Mouse (Mus musculus) lung, postnatal 14 days (tissue): ENCODE measurements at regions not wholly inside any gene's neighbourhood (a gene's known extent, or its start where the extent isn't known, plus 50 kb on each side); places are given as distances from the start of the nearest gene placed in this dataset.
"Not testable (repeated sequence)": the region's sequence is repeated elsewhere in the genome, so short reads cannot be mapped to it uniquely, and the experiment has no call there.

Source experiments
- DNase-seq: peaks from one replicate; pipeline ENCODE4 v3.0.0; 2021

GRCm38 (mm10) chr9:43524947-43525565, 214.4 kb downstream of the Trim29 start:
- no peak for DNase-seq

- DNase-seq = no peak
Observed at GRCm38 (mm10) chr9:43532187-43532586, 211.6 kb upstream of the Nectin1 start.

- DNase-seq = no peak
Observed at GRCm38 (mm10) chr9:43535967-43536366, 207.8 kb upstream of the Nectin1 start.

- DNase-seq = no peak
Observed at GRCm38 (mm10) chr9:43537121-43537520, 206.7 kb upstream of the Nectin1 start.

DNA sequence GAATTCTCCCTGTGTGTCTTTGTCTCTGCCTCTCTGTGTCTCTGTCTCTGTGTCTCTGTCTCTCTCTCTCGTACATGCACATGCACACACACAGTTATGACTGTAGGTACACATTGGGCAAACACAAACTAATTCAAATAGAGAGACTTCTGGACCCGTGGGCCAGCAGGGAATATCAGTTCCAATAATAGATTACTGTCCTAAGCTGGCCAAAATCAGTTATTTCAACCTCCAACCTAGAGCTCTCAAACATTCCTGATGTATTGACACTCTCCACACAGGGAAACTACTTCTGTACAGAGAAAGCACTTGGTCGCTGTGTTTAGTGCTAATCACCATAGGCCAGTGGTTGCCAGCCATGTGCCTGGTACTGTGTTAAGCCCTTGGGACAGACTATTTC, 203.7 kb upstream of the Nectin1 start:
- no peak for DNase-seq

DNA sequence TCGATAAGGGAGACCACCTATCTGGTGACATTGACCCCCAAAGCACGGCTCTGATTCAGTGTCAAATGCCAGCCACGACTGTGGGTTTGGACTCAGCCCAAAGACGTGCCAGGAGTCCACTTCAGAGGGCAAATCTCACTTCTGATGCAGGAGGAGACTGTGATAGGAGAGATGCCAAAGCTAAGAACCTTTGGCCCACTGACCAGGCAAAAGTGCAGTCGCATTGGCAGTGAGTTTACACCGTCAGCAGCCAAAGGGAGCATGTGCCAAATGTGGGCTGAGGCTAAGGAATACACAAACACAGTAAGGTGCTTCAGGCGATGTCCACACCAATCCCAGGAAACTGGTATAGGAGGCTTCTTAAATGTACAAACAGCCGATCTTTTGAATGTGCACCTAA, 202.6 kb upstream of the Nectin1 start:
- DNase-seq = no peak

- DNase-seq = no peak
Observed at GRCm38 (mm10) chr9:43542077-43542654, 201.6 kb upstream of the Nectin1 start.

GRCm38 (mm10) chr9:43545081-43545565, 198.7 kb upstream of the Nectin1 start:
- DNase-seq = no peak

GRCm38 (mm10) chr9:43548883-43549282, 194.9 kb upstream of the Nectin1 start:
- no peak for DNase-seq

DNA sequence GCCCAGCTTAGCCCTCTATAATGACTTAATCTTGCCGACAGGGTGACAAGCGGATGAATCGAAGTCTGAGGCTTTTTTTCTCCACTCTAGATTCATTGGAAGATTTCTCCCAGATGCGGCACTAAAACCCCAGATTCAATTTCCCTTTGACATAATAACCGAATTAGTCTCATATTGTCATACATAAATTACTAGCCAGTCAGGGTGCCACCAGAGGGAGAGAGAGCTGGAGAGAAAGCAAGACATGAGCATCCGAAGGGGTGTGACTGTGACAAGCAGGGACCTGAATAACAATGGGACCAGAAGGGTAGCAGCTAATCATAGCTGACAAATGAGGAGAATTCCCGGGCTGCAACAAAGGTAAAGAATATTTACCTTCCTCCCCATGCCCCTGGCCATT, 194.5 kb upstream of the Nectin1 start:
- no peak for DNase-seq

- not testable (repeated sequence) for DNase-seq
Observed at GRCm38 (mm10) chr9:43552758-43553157, 191.0 kb upstream of the Nectin1 start.

DNA sequence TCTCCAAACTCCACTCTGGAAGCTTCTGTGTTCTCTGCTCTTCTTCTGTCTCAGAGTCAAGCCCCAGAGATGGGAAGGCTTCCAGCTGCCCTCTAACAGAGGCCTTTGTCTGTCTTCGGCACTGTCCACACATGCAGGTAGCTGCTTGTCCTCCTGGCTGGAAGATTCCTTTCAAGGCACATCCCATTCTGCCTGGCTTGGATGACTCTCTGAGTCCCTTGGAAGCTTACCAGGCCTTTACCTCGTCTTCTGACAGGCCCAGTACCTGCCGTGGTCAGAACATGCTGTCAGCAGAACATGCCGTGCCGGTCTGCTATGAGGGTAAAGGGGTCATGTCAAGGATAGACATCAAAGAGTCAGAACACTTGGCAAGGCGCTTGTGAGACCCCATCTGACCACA, 181.8 kb upstream of the Nectin1 start:
- DNase-seq = no peak

DNA sequence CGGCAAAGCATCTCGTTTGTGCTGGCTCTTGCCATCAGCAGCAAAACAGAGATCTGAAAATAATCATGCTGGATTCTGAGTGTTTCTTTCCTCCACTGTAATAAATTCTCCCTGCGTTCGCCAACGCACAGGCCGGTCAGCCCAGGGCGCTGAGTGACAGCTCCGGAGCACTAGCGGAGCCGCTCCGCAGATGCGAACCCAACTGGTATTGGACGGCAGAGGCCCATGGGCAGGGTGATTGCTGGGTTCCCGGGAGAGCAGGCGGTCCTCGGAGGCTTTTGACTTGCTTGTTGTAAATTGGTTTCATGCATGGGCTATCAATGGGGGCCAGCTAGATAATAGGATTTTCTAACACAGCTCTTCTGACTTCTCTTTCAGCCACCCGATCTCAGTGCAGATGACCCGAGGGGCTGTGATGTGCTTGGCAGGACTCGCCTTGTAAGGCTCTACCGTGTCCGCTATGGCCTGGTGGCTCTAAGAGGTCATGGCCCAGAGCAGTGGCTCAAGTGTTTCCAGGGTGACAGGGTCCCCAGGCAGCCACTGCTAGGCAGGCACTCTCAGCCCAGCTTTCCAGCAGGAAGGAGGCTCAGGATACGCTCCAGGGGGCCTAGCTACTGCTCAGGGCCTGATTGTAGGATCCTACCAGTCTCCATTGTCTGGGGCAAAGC, 179.4 kb upstream of the Nectin1 start:
- no peak for DNase-seq

GRCm38 (mm10) chr9:43568851-43569250, 174.9 kb upstream of the Nectin1 start:
- DNase-seq = no peak

DNA sequence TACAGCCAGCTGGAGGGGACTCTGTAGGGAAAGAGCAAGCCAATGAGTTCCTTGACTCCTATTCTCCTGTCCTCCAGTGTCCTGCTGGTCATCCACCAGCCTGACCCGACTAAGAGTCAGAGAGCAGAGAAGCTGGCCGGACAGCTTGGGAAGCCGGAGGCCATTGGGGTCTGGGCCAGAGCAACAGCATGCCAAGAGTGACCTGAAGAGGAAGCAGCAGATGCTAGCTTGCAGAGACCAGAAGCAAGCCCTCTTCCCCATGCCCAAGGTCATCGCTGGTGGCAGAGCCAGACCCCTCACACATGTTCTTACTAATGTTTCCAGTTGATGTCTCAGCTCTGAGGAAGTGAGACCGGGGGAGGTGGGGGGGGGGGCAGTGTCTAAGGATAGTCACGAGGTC, 172.7 kb upstream of the Nectin1 start:
- no peak for DNase-seq

DNA sequence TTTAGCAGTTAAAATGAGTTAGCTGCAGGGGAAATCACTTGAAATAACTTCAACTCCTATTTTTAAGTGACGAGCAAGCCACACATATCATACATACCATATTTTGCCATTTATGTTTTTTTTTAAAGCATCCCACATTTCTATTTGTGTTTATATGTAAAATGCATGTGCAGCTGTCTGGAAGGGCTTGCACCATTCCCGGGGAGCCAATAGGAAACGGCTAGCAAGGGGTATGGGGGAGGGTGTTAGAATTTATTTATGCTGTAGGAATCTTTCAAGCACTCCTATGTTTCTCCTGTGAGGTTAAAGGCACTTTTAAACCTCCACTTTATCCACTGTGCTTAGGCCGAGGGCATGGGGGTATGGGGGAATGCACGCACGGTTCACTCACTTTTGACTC, 168.1 kb upstream of the Nectin1 start:
- DNase-seq = no peak

DNA sequence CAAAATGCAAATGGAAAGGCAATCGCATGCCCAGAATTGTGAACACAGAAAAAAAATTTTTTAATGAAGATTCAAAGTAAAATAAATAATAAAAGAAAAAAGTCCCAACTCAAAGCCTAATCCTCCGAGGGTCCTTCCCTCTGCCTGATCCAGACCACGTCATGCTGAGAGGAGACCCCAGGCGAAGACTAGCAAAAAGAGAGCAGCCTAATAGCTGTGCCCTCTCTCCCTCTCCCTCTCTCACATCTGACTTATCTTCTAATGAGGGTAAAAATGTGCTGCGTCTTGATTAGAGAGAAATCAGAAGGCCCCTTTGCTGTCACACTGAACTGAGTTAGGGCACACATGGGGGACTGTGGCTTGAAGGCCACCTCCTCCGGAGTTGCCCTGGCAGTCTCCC, 163.1 kb upstream of the Nectin1 start:
- DNase-seq = no peak

- DNase-seq = no peak
Observed at GRCm38 (mm10) chr9:43585616-43586015, 158.2 kb upstream of the Nectin1 start.

DNA sequence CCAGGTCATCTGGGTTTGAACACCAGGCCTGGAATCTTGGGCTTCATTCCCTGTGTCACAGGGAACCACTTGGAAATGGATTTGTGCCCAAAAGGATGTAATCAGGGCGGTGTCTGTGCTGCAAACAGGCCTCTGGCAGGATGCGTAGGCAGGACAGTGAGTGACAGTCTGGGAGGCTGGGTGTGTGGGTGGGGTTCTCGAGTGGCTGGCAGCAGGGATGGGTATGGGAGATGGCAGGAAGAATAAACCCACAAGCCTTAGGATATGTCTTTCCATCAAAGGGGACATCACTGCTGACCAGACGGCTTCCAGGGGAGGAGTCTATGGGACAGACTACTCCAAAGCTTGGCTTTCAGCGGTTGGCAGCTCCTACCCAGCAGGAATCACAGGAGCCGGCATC, 150.5 kb upstream of the Nectin1 start:
- peak; percentile 22 for DNase-seq

DNA sequence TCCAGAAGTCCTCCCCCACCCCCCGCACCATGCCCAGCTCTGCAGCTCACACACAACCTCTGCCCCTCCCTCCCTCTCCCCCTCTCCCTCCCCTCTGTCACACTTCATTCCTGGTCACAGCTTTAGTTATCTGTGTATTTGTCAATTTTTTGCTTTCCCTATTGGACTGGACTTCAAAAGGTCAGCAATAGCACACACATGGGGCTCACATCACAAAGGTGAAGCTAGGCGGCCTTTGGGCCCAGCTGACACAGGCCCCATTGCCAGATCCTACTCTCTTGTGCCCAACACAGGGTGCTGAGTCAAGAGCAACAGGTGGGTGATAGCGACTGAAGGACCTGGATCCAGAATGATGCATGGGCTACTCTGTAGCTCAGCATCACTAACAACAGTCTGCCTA, 149.0 kb upstream of the Nectin1 start:
- no peak for DNase-seq

DNA sequence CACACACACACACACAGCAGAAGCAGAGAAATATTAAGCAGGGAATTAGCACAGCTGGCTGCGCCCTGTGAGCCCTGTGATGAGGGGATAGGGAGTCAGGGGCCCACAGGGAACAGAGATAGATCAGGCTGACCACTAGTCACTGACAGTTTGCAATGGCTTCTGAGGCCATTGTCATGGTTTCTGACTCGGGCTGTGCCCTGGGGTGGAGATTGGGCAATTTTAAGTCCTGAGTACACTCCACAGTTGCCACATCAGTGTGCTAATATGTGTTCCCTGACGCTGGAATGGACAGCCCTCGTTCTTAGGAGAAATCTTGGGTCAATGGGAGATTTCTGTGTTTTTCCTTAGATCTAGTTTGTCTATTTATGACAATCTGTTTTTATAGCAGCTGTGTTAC, 148.3 kb upstream of the Nectin1 start:
- no peak for DNase-seq

DNA sequence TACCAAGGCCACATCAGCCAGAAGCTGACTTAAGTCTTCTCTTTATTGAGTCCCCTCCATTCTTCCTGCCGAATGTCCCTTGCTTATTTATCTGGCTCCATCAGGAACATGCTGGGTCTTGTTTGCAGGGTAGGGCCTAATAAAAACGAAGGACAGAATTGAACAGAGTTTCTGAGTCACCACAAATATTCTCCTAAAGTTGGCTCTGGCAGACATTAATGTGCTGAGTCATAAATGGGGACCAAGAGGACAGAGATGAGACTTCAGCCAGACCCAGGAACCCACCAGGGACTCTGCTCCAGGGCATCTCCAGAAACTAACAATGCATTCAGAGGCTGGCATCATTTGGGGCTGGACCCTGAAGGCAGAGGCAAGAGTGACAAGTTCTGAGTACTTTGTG, 143.4 kb upstream of the Nectin1 start:
- DNase-seq = no peak

GRCm38 (mm10) chr9:43617632-43618031, 126.2 kb upstream of the Nectin1 start:
- DNase-seq = no peak

DNA sequence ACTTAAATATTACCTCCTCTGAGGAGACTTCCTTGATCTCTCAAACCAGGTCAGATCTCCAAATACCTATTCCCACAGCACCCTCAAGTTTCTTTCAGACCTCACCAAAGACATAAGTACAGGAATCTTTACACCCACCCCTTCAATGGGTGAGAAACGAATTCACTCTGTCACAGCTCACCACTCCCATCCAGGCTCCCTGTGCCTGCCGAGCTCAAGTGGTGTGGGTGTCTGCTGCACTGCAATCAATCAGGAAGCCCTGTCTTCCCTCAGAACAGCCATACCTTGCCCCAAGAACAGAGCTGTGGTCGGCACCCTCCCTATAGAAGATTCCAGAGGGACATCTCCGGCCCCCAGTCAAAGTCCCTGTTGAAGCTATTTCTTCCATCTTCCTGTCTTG, 116.2 kb upstream of the Nectin1 start:
- no peak for DNase-seq

GRCm38 (mm10) chr9:43628786-43629185, 115.0 kb upstream of the Nectin1 start:
- no peak for DNase-seq
